Mouse (Mus musculus): ENCODE measurements at regions not wholly inside any gene's neighbourhood (a gene's known extent, or its start where the extent isn't known, plus 50 kb on each side); places are given as distances from the start of the nearest gene placed in this dataset.

DNA sequence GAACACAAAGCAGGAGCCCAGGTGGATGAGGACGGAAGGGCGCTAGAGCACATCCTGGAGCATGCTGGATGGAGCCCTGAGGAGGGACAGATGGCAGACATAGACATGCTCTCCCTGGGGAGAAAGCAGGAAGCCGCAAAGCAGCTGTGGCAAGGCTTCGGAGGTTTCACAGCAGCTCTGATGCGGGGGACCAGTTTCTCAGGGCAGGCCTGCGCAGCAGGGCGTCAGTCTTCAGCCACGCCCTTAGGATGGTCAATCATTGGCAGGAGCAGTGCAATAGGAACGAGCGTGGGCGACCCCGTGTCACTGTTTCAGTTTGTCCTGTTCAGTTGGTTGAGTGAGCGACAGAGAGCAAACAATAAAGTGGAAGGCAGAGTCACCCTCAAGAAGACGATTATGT is 343.8 kb upstream of the Gm10131 start:
- 71% methylated on average over 14 of the region's 14 CpGs for WGBS
- Histone ChIP-seq H3K36me3 (ENCODE audit: control insufficient read depth, insufficient read depth, low read length) (no peaks in the 10 kb centered on the region), H3K4me3 (ENCODE audit: low read length) (no peak overlapping the region), H3K4me1 (replicated peaks; ENCODE audit: control insufficient read depth, insufficient read depth, low read length) (no peaks in the 10 kb centered on the region), H3K27ac (ENCODE audit: low read length) (no peak overlapping the region), H3K4me2 (ENCODE audit: low read depth, low read length) (no peak overlapping the region), H3K27me3 (ENCODE audit: control insufficient read depth, insufficient read depth, low read depth, low read length) (no peaks in the 10 kb centered on the region), H3K9me3 (ENCODE audit: control insufficient read depth, low read length) (no peaks in the 10 kb centered on the region), H3K9ac (ENCODE audit: low read length) (no peak overlapping the region)
- no peak for ATAC-seq (ENCODE audit: low read depth)

DNA sequence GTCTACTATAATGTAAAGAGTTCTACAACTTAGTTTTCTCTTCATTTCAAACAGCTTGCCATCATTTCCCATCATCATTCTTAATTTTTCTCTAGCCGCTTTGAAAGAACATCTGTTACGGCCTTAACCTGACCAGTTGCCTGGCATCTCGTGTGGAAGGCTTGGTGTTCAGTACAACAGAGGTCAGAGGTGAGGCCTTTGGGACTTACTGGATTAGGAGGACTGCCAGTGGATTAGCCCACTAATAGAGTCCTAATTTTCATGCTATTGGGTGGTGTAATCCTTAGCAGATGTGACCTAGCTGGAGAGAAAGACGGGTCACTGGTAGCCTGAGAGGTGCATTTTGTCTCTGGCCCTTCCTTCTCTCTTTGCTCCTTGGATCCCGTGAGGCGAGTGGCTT is 341.3 kb upstream of the Gm10131 start:
- no peak for ATAC-seq (ENCODE audit: low read depth)
- Histone ChIP-seq H3K27me3 (ENCODE audit: control insufficient read depth, insufficient read depth, low read depth, low read length) (no peaks in the 10 kb centered on the region), H3K4me3 (ENCODE audit: low read length) (no peak overlapping the region), H3K9me3 (ENCODE audit: control insufficient read depth, low read length) (no peaks in the 10 kb centered on the region), H3K4me1 (replicated peaks; ENCODE audit: control insufficient read depth, insufficient read depth, low read length) (peaks cover 8% of the 10 kb centered on the region), H3K9ac (ENCODE audit: low read length) (no peak overlapping the region), H3K4me2 (ENCODE audit: low read depth, low read length) (no peak overlapping the region), H3K27ac (ENCODE audit: low read length) (no peak overlapping the region), H3K36me3 (ENCODE audit: control insufficient read depth, insufficient read depth, low read length) (no peaks in the 10 kb centered on the region)
- 92% methylated on average over 6 of the region's 6 CpGs for WGBS

DNA sequence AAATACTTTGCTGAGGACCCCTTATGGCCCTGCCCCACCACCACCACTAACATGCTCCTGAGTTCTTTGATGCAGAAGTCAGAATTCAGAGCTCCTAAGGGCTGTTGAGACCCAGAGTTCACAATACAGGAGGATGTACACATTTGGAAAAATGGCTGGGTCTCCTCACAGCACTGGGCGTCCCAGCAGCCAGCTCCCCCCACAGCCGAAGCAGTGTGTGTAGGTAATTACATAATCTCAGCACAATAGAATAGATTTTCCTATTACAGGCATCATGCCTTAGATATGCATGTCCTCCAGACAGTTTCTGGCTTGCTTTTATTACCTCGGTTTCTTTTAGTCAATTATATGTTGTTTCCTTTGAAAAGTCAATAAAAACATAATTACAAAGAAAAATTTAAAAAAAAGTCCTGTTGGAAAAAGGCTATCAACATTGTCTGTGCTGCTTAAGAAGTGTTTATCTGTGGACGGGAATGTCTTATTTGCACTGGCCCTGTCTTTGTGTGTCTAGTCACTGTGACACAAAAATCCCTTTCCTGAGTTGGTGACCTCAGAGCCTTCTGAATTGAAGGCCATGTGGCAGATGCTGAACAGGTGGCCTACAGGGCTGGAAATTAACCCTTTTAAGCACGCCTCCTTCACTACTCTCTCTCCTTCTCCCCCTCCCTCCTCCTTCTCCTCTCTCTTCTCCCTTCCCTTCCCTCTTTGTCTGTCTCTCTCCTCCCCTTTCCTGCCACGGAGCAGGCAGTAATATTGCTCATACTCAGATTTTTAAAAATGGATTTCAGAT is 339.9 kb upstream of the Gm10131 start:
- peaks cover 11% of the 10 kb centered on the region for H3K4me1 ChIP-seq (replicated peaks; ENCODE audit: control insufficient read depth, insufficient read depth, low read length)
- no peaks in the 10 kb centered on the region for H3K9me3 ChIP-seq (ENCODE audit: control insufficient read depth, low read length)
- H3K27me3 ChIP-seq (ENCODE audit: control insufficient read depth, insufficient read depth, low read depth, low read length) = no peaks in the 10 kb centered on the region
- no peaks in the 10 kb centered on the region for H3K36me3 ChIP-seq (ENCODE audit: control insufficient read depth, insufficient read depth, low read length)
- no peak overlapping the region for H3K4me3 ChIP-seq (ENCODE audit: low read length)
- no peak overlapping the region for H3K4me2 ChIP-seq (ENCODE audit: low read depth, low read length)
- WGBS = 28% methylated on average over 6 of the region's 6 CpGs
- no peak overlapping the region for H3K9ac ChIP-seq (ENCODE audit: low read length)
- H3K27ac ChIP-seq (ENCODE audit: low read length) = no peak overlapping the region
- no peak for ATAC-seq (ENCODE audit: low read depth)

DNA sequence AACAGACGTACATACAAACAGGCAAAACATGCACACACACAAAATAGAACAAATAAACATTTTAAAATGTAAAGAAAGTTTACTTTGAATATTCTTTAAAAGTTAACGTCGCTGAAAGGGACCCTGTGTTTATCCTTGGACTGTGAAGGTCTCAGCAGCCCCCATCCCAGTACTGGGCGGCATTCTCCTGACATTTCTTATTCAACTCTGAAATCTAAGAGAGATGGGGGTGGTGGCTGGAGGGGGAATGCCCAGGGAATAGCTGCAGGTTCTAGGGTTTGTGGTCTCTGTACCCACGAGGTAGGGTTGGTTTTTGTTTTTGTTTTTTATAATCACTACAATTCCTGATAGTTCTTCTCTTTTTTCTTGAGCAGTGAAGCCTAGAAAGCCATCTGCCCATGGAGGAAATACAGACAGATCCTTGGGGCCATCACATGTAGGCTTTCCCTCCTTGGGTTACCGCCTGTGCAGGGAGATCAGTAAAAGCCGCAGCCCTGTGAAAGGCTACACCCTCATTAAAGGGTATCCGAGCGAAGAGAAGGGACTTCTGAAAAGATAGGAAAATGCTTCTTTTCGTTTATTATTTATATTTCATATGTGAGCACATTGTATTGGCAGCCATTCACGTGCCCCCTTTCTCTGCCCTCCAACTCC is 338.0 kb upstream of the Gm10131 start:
- no peak overlapping the region for H3K27ac ChIP-seq (ENCODE audit: low read length)
- H3K27me3 ChIP-seq (ENCODE audit: control insufficient read depth, insufficient read depth, low read depth, low read length) = no peaks in the 10 kb centered on the region

DNA sequence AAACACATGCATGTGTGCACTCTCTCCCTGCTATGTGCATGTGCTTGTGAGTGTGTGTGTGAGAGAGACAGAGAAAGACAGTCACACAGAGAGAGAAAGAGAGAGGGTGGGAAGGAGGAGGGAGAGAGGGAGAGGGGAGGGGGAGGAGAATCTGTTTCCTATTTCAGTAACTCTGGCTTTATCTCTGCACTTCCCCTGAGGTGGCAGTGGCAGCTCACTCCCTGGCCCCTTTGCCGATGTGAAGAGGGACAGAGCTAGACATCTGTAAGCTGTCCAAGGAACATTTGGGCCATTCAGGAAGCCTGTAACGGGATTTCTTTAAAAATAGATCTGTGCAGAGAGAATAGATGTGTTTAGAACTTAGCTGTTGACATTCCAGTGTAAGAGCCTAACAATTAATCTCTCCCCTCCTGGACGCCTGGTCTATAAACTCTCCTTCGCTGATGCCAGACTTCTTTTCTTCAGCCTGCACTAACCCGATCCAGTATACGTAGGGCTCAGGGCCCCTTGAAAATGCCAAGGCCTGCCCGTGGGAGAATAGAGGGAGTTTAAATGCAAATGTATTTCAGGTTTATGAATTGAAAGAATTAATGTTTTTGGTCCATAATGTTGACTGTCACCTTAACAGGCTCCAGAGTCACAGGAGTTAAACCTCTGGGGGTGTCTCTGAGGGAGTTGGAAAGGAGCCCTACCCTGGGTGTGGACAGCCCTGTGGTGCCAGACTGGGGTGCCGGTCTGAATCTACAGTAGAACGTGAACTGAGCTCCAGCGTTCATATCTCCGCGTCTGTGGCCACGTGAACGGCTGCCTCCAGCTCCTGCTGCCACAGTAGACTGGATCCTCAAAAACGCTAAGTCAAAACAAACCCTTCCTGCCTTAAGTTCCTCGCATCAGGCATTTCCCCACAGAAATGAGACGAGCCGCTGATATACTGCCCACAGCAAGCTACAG is 336.6 kb upstream of the Gm10131 start:
- 23% methylated on average over 18 of the region's 18 CpGs for WGBS
- H3K27ac ChIP-seq (ENCODE audit: low read length) = 0 out of 2 replicates have a peak overlapping the region, but pooled peaks have one; percentile 19
- H3K4me3 ChIP-seq (ENCODE audit: low read length) = peak overlapping the region; percentile 8; the same call in 1 of the 2 replicates
- no peaks in the 10 kb centered on the region for H3K9me3 ChIP-seq (ENCODE audit: control insufficient read depth, low read length)
- H3K36me3 ChIP-seq (ENCODE audit: control insufficient read depth, insufficient read depth, low read length) = no peaks in the 10 kb centered on the region
- H3K4me1 ChIP-seq (replicated peaks; ENCODE audit: control insufficient read depth, insufficient read depth, low read length) = peaks cover 11% of the 10 kb centered on the region
- peak; percentile 84 for ATAC-seq (ENCODE audit: low read depth)
- peak overlapping the region; percentile 42 for H3K4me2 ChIP-seq (ENCODE audit: low read depth, low read length)
- H3K27me3 ChIP-seq (ENCODE audit: control insufficient read depth, insufficient read depth, low read depth, low read length) = no peaks in the 10 kb centered on the region
- H3K9ac ChIP-seq (ENCODE audit: low read length) = 0 out of 2 replicates have a peak overlapping the region, but pooled peaks have one; percentile 14

More for the DNA sequence above, 338.0 kb upstream of the Gm10131 start:
- Histone ChIP-seq H3K4me2 (ENCODE audit: low read depth, low read length) (no peak overlapping the region), H3K9me3 (ENCODE audit: control insufficient read depth, low read length) (no peaks in the 10 kb centered on the region), H3K4me3 (ENCODE audit: low read length) (no peak overlapping the region), H3K36me3 (ENCODE audit: control insufficient read depth, insufficient read depth, low read length) (no peaks in the 10 kb centered on the region), H3K4me1 (replicated peaks; ENCODE audit: control insufficient read depth, insufficient read depth, low read length) (peaks cover 11% of the 10 kb centered on the region), H3K9ac (ENCODE audit: low read length) (no peak overlapping the region)
- WGBS = 82% methylated on average over 11 of the region's 11 CpGs
- ATAC-seq (ENCODE audit: low read depth) = no peak

DNA sequence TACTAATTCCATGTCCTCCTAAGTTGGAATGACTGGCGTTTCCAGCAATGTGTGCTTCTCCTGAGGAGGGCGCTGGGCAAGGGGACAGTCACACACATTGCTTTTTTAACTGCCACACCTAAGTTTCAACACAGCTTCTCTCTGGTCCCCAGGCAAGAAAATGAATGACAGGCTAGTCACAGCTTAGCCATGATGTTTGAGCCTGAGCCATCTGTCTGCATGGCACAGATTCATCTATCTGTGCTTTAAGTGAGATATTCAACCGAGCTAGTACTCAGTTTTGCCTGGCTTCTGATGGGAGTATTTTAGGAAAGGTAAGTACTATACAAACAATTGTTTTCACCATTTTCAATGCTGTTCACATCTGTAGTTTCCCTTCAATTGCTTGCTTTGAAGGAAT is 331.2 kb upstream of the Gm10131 start:
- Histone ChIP-seq H3K4me3 (ENCODE audit: low read length) (no peak overlapping the region), H3K36me3 (ENCODE audit: control insufficient read depth, insufficient read depth, low read length) (no peaks in the 10 kb centered on the region), H3K9me3 (ENCODE audit: control insufficient read depth, low read length) (no peaks in the 10 kb centered on the region), H3K4me2 (ENCODE audit: low read depth, low read length) (no peak overlapping the region), H3K4me1 (replicated peaks; ENCODE audit: control insufficient read depth, insufficient read depth, low read length) (peaks cover 1% of the 10 kb centered on the region), H3K27ac (ENCODE audit: low read length) (no peak overlapping the region), H3K27me3 (ENCODE audit: control insufficient read depth, insufficient read depth, low read depth, low read length) (no peaks in the 10 kb centered on the region), H3K9ac (ENCODE audit: low read length) (no peak overlapping the region)
- ATAC-seq (ENCODE audit: low read depth) = no peak
- WGBS = 81% methylated on average over 3 of the region's 3 CpGs

DNA sequence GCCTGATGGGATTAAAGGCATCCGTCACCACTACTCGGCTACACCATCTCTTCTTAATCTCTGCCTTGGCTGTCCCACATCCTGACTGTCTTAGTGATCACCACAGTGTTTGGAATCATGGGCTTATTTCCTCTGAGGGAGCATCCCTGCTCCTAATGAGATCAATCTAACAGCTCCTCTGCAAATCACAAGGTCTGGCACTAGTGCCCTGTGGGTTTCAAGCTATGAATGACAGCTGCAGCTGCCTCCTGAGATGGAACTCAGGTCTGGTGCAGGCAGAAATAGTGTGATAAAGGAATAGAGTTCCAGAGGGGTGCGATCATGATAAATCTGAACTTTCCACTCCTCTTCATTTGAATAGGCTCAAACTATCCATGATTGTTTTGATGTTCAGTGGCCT is 330.2 kb upstream of the Gm10131 start:
- 68% methylated on average over 3 of the region's 3 CpGs for WGBS
- ATAC-seq (ENCODE audit: low read depth) = no peak
- Histone ChIP-seq H3K4me2 (ENCODE audit: low read depth, low read length) (no peak overlapping the region), H3K36me3 (ENCODE audit: control insufficient read depth, insufficient read depth, low read length) (no peaks in the 10 kb centered on the region), H3K9me3 (ENCODE audit: control insufficient read depth, low read length) (no peaks in the 10 kb centered on the region), H3K4me3 (ENCODE audit: low read length) (no peak overlapping the region), H3K27ac (ENCODE audit: low read length) (no peak overlapping the region), H3K9ac (ENCODE audit: low read length) (no peak overlapping the region), H3K27me3 (ENCODE audit: control insufficient read depth, insufficient read depth, low read depth, low read length) (no peaks in the 10 kb centered on the region), H3K4me1 (replicated peaks; ENCODE audit: control insufficient read depth, insufficient read depth, low read length) (no peaks in the 10 kb centered on the region)

DNA sequence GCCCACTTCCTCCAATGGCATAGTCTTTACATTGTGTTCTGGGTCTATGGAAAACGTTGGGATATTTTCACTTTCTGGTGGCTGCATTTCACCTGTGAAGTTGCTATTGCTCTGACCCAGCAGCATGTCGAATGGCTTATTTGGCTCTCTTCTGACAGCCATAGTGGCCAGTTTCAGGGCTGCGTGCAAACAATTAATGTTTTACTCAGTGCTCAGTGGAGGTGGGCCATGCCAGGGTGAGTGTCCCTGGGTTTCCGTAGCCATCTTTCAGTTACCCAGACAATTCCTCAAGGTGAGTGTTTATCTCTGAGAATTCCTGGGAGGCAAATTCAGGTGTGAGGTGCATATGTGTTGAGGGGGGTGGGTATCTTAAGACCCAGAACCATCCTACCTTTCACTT is 329.2 kb upstream of the Gm10131 start:
- H3K9ac ChIP-seq (ENCODE audit: low read length) = no peak overlapping the region
- no peak overlapping the region for H3K4me3 ChIP-seq (ENCODE audit: low read length)
- H3K27ac ChIP-seq (ENCODE audit: low read length) = no peak overlapping the region
- no peaks in the 10 kb centered on the region for H3K9me3 ChIP-seq (ENCODE audit: control insufficient read depth, low read length)
- no peaks in the 10 kb centered on the region for H3K36me3 ChIP-seq (ENCODE audit: control insufficient read depth, insufficient read depth, low read length)
- WGBS = 72% methylated on average over 4 of the region's 4 CpGs
- no peak for ATAC-seq (ENCODE audit: low read depth)
- H3K27me3 ChIP-seq (ENCODE audit: control insufficient read depth, insufficient read depth, low read depth, low read length) = no peaks in the 10 kb centered on the region
- no peak overlapping the region for H3K4me2 ChIP-seq (ENCODE audit: low read depth, low read length)
- no peaks in the 10 kb centered on the region for H3K4me1 ChIP-seq (replicated peaks; ENCODE audit: control insufficient read depth, insufficient read depth, low read length)

DNA sequence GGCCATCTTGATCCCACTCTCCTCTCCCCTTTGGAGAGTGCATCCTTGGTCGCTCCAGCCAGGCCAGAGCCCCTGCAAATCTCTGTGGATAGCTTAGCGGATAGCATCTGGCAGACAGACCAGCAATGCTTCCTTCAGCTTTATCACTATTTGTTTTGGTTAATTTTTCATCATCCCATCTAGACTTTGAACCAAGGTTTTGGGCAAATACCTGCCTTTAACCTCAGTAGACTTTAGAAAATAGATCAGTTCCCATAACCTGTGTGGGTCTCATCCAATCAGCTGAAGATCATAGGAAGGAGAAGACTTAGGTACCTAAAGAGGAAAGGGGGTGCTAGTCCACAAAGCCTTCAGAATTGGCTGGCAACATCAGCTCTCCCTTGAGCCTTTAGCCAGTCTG is 327.2 kb upstream of the Gm10131 start:
- whole genome bisulfite sequencing = 83% methylated on average over 2 of the region's 2 CpGs
- Histone ChIP-seq H3K4me3 (ENCODE audit: low read length) (no peak overlapping the region), H3K36me3 (ENCODE audit: control insufficient read depth, insufficient read depth, low read length) (no peaks in the 10 kb centered on the region), H3K4me2 (ENCODE audit: low read depth, low read length) (no peak overlapping the region), H3K27me3 (ENCODE audit: control insufficient read depth, insufficient read depth, low read depth, low read length) (no peaks in the 10 kb centered on the region), H3K9me3 (ENCODE audit: control insufficient read depth, low read length) (no peaks in the 10 kb centered on the region), H3K9ac (ENCODE audit: low read length) (no peak overlapping the region), H3K27ac (ENCODE audit: low read length) (no peak overlapping the region), H3K4me1 (replicated peaks; ENCODE audit: control insufficient read depth, insufficient read depth, low read length) (no peaks in the 10 kb centered on the region)
- no peak for ATAC-seq (ENCODE audit: low read depth)
